Mouse (Mus musculus) neural tube, embryonic 10.5 days (tissue): Measurements from ENCODE around the gene Lsm11.
"Not testable (repeated sequence)": the region's sequence is repeated elsewhere in the genome, so short reads cannot be mapped to it uniquely, and the experiment has no call there.

ENCODE experiments used
- DNase-seq: peaks from one replicate; pipeline ENCODE4 v3.0.0-alpha.2; 2017; ENCODE audit warnings: low spot score; ENCODE audit errors: extremely low spot score

The Lsm11 gene

GRCm38 (mm10) chr11:45883270-45883931 lies 61.3 kb downstream of the Lsm11 start:
- no peak for DNase-seq

- DNase-seq = no peak
Measured at GRCm38 (mm10) chr11:45881683-45882068, 63.1 kb downstream of the Lsm11 start.

- DNase-seq = no peak
Measured at GRCm38 (mm10) chr11:45881026-45881682, 63.6 kb downstream of the Lsm11 start.

- DNase-seq = not testable (repeated sequence)
Measured at GRCm38 (mm10) chr11:45879366-45879765, 65.4 kb downstream of the Lsm11 start.
